Mouse (Mus musculus): ENCODE measurements around the gene Pphln1.
"Not testable (repeated sequence)": the region's sequence is repeated elsewhere in the genome, so short reads cannot be mapped to it uniquely, and the experiment has no call there.

Pphln1 gene

DNA sequence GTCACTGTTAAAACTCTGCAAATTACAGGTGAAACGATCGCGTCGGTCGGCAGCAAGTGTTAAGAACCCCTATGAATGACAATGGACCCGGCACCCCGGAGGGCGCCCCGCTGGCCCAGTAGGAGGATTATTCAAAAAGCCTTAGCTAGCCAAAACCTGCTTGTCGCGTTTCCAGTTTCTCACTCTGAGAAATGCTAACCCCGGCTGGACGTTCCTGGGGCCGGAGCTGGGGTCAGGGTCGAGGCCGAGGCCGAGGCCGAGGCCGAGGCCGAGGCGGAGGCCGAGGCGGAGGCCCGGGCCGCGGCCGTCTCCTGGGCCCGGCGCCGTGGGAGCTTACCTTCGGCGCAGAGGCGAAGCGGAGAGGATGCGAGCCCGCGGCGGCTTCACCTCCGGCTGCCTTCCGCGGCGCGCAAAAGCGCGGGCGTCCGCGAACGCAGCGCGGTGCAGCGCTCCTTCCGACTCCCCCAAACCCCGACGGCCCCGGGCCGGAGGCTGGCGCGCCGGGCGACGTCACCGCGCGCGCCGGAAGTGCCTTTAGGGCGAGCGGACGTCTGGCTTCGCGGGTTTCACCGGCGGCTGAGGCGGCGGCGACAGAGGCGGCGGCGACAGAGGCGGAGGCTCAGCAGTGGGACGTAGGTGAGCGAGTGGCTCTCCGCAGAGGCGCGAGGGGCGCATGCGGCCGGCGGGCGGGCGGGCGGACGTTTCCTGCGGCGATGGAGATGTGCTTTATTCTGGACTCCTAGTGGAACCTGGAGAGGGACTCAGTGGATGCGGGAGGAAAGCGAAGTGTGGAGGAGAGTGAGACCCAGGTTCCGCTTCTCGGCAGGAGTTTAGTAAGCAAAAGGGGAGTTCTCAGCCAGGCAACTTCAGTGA lies at the start of gene Pphln1, which contains the start of gene Zcrb1:
Gene Pphln1 (plus strand): TSS at position 525 of the 873 bp plus-strand sequence.
Gene Zcrb1 (minus strand): TSS at position 509 of the 873 bp plus-strand sequence.
- peak; percentile 84 to 85 for DNase-seq (ENCODE audit: low spot score in 2 of 2)

- DNase-seq (ENCODE audit: low spot score in 2 of 2): no peak
Observed at GRCm38 (mm10) chr15:93358346-93359095, 39.6 kb upstream of the Pphln1 start.

GRCm38 (mm10) chr15:93365561-93365960 lies 32.6 kb upstream of the Pphln1 start:
- no peak for DNase-seq (ENCODE audit: low spot score in 2 of 2)

- no peak for DNase-seq (ENCODE audit: low spot score in 2 of 2)
Observed at GRCm38 (mm10) chr15:93368558-93368957, 29.6 kb upstream of the Pphln1 start.

DNA sequence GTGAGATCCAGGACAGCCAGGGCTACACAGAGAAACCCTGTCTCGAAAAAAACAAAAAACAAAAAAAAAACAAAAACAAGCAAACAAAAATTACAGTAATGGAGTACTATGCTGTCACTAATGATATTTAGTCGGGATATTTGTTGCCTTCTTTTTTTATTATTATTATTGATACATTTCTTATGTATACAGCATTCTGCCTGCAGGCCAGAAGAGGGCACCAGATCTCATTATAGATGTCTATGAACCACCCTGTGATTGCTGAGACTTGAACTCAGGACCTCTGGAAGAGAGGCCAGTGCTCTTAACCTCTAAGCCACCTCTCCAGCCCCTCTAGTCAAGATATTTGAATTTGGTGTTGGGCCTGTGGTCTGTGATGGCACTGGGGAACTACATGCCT lies 26.3 kb upstream of the Pphln1 start:
- no peak for DNase-seq (ENCODE audit: low spot score in 2 of 2)

DNA sequence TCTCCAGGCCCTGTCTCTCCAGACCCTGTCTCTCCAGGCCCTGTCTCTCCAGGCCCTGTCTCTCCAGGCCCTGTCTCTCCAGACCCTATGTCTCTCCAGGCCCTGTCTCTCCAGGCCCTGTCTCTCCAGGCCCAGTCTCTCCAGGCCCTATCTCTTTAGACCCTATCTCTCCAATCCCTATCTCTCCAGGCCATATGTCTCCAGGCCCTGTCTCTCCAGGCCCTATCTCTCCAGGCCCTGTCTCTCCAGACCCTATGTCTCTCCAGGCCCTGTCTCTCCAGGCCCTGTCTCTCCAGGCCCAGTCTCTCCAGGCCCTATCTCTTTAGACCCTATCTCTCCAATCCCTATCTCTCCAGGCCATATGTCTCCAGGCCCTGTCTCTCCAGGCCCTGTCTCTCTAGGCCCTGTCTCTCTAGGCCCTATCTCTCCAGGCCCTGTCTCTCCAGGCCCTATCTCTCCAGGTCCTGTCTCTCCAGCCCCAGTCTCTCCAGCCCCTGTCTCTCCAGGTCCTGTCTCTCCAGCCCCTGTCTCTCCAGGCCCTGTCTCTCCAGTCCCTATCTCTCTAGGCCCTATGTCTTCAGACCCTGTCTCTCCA lies 25.5 kb upstream of the Pphln1 start:
- not testable (repeated sequence) for DNase-seq (ENCODE audit: low spot score in 2 of 2)

- DNase-seq (ENCODE audit: low spot score in 2 of 2): no peak
Observed at GRCm38 (mm10) chr15:93375696-93376095, 22.5 kb upstream of the Pphln1 start.

DNA sequence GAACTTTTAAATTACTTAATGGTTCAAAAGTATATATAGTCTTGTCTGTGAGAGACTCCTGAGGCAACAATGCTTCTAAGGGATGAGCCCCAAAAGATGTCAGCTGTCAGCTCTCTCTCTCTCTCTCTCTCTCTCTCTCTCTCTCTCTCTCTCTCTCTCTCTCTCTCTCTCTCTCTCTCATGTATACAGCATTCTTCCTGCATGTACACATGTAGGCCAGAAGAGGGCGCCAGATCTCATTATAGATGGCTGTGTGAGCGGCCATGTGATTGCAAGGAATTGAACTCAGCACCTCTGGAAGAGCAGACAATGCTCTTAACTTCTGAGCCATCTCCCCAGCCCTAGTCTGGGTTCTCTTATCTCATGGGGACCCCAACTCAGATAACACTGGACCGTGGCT lies 19.0 kb upstream of the Pphln1 start:
- peak in 1 of 2 experiments; percentile 7 for DNase-seq (ENCODE audit: low spot score in 2 of 2)

- no peak for DNase-seq (ENCODE audit: low spot score in 2 of 2)
Observed at GRCm38 (mm10) chr15:93381337-93381736, 16.8 kb upstream of the Pphln1 start.

DNA sequence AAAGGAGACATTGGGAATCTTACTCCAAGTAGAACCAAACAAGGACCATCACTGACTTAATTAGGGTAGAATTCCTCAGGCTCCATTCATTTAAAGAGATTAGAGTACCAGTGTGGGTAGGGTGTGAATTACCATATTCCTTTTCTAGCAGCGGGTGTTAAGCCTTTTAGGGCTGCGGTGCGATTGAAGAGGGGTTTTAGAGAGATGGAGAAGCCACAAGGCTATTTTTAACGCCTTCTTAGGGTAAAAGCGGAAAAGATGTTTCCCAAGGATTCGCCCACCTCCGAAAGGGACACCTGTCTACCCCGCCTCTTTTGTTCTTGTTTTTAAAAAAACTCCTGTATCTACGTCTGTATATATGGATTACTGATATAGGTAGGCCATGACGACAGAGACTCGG lies 881 bp upstream of the Pphln1 start:
- no peak for DNase-seq (ENCODE audit: low spot score in 2 of 2)

GRCm38 (mm10) chr15:93398699-93399540 lies 770 bp downstream of the Pphln1 start:
- DNase-seq (ENCODE audit: low spot score in 2 of 2): no peak

DNA sequence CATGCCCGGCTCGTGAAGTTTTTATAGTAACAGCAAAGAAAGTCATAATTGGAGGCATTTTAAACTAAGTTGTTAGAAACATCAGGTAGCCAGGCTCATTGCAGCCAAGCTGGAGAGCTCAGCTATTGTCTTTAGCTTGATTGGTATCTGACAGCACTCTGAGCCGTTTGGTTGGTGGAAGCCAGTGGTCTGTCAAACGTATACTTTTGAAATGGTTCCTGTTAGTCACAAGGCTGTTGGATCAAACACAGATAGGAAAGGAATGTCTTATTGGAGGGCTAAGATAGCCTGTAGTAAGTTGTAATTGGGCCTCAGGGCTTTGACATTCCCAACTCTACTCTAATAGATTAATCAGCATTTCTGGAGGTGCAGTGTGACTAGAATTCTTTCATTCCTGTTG lies 3.3 kb downstream of the Pphln1 start:
- no peak for DNase-seq (ENCODE audit: low spot score in 2 of 2)

DNA sequence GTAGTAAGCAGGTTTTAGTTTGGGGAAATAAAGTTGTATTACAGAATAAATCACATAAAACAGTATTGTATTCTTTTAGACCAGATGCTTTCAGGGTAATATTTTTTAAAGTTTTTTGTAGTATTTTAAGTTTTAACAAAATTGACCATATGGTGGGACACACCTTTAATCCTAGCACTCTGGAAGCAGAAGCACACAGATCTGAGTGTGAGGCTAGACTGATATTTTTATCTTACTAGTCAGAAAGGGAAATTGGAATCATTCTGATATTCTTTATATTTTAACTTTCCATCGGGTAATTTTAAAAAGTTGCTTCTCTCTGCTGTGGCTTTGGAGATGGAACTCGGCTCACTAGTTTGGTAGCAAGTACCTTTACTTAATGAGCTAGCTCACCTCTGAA lies 4.6 kb downstream of the Pphln1 start:
- DNase-seq (ENCODE audit: low spot score in 2 of 2): no peak

GRCm38 (mm10) chr15:93404849-93405248 lies 6.7 kb downstream of the Pphln1 start:
- no peak for DNase-seq (ENCODE audit: low spot score in 2 of 2)

DNA sequence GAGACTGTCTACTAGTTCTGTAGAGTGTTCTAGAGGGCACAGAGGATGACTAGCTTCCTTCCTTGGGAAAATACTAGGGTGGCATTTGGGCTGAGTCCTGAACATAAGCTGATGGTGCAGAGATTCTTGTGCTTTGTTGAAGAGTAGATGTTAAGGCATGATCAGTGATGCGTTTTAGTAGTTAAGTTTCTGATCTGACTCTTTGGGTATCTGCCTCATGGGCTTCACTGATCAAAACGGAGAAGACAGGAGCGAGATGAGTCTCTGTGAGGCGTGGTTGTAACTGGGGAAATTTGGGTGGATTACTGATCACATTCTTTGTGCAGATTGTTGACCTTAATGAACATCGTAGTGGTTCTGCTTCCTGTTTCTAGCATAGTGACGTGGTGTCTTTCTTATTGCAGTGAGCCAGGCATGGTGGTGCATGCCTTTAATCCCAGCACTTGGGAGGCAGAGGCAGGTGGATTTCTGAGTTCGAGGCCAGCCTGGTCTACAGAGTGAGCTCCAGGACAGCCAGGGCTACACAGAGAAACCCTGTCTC lies 7.4 kb downstream of the Pphln1 start:
- no peak for DNase-seq (ENCODE audit: low spot score in 2 of 2)

- no peak for DNase-seq (ENCODE audit: low spot score in 2 of 2)
Observed at GRCm38 (mm10) chr15:93406492-93406891, 8.3 kb downstream of the Pphln1 start.

GRCm38 (mm10) chr15:93412445-93412844 lies 14.3 kb downstream of the Pphln1 start:
- no peak for DNase-seq (ENCODE audit: low spot score in 2 of 2)

GRCm38 (mm10) chr15:93414456-93414855 lies 16.3 kb downstream of the Pphln1 start:
- no peak for DNase-seq (ENCODE audit: low spot score in 2 of 2)

GRCm38 (mm10) chr15:93416300-93416699 lies 18.1 kb downstream of the Pphln1 start:
- DNase-seq (ENCODE audit: low spot score in 2 of 2): no peak

GRCm38 (mm10) chr15:93420596-93420995 lies 22.4 kb downstream of the Pphln1 start:
- DNase-seq (ENCODE audit: low spot score in 2 of 2): no peak

GRCm38 (mm10) chr15:93422537-93422936 lies 24.4 kb downstream of the Pphln1 start:
- DNase-seq (ENCODE audit: low spot score in 2 of 2): no peak
